Mouse (Mus musculus) forebrain, embryonic 12.5 days (tissue): Measurements from ENCODE around the gene Spred2. TPM values are rescaled to one million over a fixed set of nuclear protein-coding genes. Genes with fewer than 3 reads are reported as not detected.
"Not testable (repeated sequence)": the region's sequence is repeated elsewhere in the genome, so short reads cannot be mapped to it uniquely, and the experiment has no call there.

Source experiments
- ATAC-seq: fragments of 200-750 bp; cut with Nextera tagmentation; 2 replicates; pipeline ENCODE4 v1.8.0; 2017; ENCODE audit warnings: moderate TSS enrichment; ENCODE audit not compliant: low FRiP score
- H3K27ac ChIP-seq: fragments of 300-500 bp; sonication (generic); 2 replicates; pipeline ENCODE4 v1.5.1; 2016; ENCODE audit warnings: mild to moderate bottlenecking
- H3K27me3 ChIP-seq: fragments of 300-500 bp; sonication (generic); 2 replicates; pipeline ENCODE4 v1.6.1; 2016; ENCODE audit warnings: mild to moderate bottlenecking
- H3K36me3 ChIP-seq: fragments of 300-500 bp; sonication (generic); replicated peaks from 2 replicates; pipeline ENCODE4 v1.6.1; 2016; ENCODE audit warnings: mild to moderate bottlenecking
- H3K4me1 ChIP-seq: fragments of 300-500 bp; sonication (generic); 2 replicates; pipeline ENCODE4 v1.6.1; 2016
- H3K4me2 ChIP-seq: fragments of 300-500 bp; sonication (generic); 2 replicates; pipeline ENCODE4 v1.6.1; 2016; ENCODE audit warnings: mild to moderate bottlenecking, moderate library complexity
- H3K4me3 ChIP-seq: fragments of 300-500 bp; sonication (generic); replicated peaks from 2 replicates; pipeline ENCODE4 v1.5.1; 2016; ENCODE audit warnings: mild to moderate bottlenecking
- H3K9ac ChIP-seq: fragments of 300-500 bp; sonication (generic); 2 replicates; pipeline ENCODE4 v1.6.1; 2016; ENCODE audit warnings: mild to moderate bottlenecking
- H3K9me3 ChIP-seq: fragments of 300-500 bp; sonication (generic); 2 replicates; pipeline ENCODE4 v1.6.1; 2016
- WGBS: fragments of 180-500 bp; shearing (Covaris S2); methylation state at CpG from one replicate; pipeline ENCODE4 v1.1.7; 2016; 5-methylcytosine and 5-hydroxymethylcytosine counted together
- polyA plus RNA-seq: library from polyadenylated mRNA; unstranded; fragments of >200 nt; fragmentation: Nextera tagmentation; extraction: Ambion mirVana; gene quantifications from 2 replicates; pipeline ENCODE4 v1.2.1, GENCODE M21; 2016

Gene Spred2
- polyA plus RNA-seq, 1 experiment from 2014 or later, result 8.1 TPM

DNA sequence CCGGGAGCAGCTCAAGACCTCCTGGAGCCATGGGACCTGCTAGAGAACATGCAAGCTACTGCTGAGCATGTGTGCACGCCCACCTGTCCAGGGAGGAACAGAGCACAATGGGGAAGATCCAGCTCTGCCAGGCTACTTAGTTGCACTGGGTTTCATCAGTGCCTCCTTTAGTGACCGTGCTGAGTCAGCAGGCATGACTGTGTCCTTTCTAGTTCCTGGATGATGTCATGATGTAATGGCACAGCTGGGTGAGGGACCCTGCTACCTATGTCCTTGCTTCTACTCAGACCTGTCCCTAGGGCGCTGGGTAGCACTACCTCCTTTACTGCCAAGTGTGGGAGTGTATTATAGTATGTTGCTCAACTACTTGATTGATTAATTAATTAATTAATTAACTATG, 113.6 kb downstream of the Spred2 start:
- WGBS, result 95% methylated on average over 4 of the region's 4 CpGs

DNA sequence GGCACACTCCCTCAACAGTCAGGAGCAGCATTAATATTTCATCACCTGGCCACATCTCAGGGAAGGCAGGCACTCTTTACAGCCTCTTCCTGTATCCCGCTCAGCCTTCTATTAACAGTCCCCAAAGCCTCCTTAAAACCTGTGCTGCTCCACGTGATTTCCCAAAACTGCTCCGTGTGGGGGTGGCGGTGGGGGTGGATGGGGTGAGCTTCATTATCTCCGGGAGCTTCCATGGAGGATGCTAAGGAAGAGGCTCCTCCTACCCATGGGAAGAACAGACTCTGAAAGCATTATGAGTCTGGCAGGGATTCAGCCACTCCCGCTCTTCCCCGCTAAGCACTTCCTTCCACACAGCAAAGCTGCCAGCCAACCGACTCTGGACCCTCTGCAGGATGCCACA, 114.5 kb downstream of the Spred2 start:
- no peak; the same call in 1 of the 2 replicates for ATAC-seq
- H3K4me1 ChIP-seq, result peaks cover 16% of the 10 kb centered on the region
- H3K36me3 ChIP-seq, result no peaks in the 10 kb centered on the region
- no peaks in the 10 kb centered on the region for H3K9me3 ChIP-seq
- no peak overlapping the region for H3K4me2 ChIP-seq
- 35% methylated on average over 8 of the region's 8 CpGs for WGBS
- H3K27me3 ChIP-seq, result no peaks in the 10 kb centered on the region
- H3K9ac ChIP-seq, result no peak overlapping the region
- no peak overlapping the region for H3K27ac ChIP-seq
- no peak overlapping the region for H3K4me3 ChIP-seq

More for the DNA sequence above, 113.6 kb downstream of the Spred2 start:
- no peaks in the 10 kb centered on the region for H3K36me3 ChIP-seq
- no peaks in the 10 kb centered on the region for H3K9me3 ChIP-seq
- H3K9ac ChIP-seq, result no peak overlapping the region
- H3K4me3 ChIP-seq, result no peak overlapping the region
- H3K27me3 ChIP-seq, result no peaks in the 10 kb centered on the region
- peaks cover 16% of the 10 kb centered on the region for H3K4me1 ChIP-seq
- H3K27ac ChIP-seq, result no peak overlapping the region
- no peak for ATAC-seq
- H3K4me2 ChIP-seq, result no peak overlapping the region

DNA sequence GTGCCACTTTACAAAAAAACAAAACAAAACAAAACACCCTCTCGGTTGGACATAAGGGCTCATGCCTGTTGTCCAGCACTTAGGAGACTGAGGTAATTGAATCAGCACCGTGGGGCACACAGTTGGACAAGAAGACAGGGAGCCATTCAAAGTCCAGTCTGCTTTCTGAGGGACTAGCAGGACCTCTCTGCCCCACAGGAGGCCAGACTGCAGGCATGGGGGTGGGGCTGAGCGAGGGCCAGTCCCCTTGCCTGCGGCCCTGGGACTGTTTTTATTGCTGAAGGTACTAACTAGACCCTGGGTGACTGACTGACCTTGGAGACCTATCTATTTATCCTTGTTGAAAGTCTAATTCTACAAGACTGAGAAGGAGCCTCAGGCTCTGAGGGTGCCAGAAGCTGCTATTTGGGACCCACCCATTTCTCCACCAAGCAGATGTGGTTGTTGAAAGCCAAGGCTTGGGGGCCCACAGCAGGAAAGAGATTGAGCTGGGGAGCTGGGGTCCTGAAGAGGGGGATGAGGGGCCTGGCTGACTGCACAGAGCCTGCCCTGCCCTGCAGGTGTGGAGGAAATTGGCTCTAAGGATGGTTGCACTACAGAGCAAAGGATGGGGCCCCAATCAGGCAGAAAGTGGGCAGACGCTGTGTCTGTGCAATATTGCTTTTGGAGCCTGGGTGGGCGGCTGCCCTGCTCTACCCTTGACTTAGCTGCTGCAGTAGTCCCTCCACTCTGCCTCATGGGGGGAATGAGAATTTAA, 117.2 kb downstream of the Spred2 start:
- H3K4me1 ChIP-seq, result peaks cover 16% of the 10 kb centered on the region
- no peak for ATAC-seq
- no peaks in the 10 kb centered on the region for H3K36me3 ChIP-seq
- no peak overlapping the region for H3K9ac ChIP-seq
- no peaks in the 10 kb centered on the region for H3K9me3 ChIP-seq
- H3K4me3 ChIP-seq, result no peak overlapping the region
- 22% methylated on average over 6 of the region's 6 CpGs for WGBS
- no peaks in the 10 kb centered on the region for H3K27me3 ChIP-seq
- no peak overlapping the region for H3K27ac ChIP-seq
- H3K4me2 ChIP-seq, result no peak overlapping the region

DNA sequence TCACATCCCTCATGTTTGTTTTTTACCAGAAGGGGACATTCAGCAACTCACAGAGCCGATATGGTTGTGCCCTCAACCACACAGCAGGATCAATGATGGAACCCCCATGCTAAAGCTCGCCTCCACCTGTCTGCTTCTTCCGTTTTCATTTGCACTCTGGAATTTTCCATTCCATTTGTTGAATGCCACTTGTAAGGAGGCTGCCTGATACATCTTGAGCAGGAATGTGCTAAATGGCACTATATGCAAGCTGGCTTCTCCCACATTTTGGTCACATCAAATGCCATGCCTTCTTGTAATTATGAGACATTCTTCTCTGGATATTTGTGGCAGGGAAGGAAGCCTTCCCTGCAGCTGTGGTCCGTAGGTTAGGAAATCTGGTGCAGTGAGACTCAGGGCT, 117.9 kb downstream of the Spred2 start:
- no peak overlapping the region for H3K4me2 ChIP-seq
- no peaks in the 10 kb centered on the region for H3K36me3 ChIP-seq
- peaks cover 16% of the 10 kb centered on the region for H3K4me1 ChIP-seq
- WGBS, result 67% methylated on average over 4 of the region's 4 CpGs
- H3K9ac ChIP-seq, result no peak overlapping the region
- H3K27me3 ChIP-seq, result no peaks in the 10 kb centered on the region
- no peak overlapping the region for H3K27ac ChIP-seq
- no peaks in the 10 kb centered on the region for H3K9me3 ChIP-seq
- no peak overlapping the region for H3K4me3 ChIP-seq
- no peak for ATAC-seq

DNA sequence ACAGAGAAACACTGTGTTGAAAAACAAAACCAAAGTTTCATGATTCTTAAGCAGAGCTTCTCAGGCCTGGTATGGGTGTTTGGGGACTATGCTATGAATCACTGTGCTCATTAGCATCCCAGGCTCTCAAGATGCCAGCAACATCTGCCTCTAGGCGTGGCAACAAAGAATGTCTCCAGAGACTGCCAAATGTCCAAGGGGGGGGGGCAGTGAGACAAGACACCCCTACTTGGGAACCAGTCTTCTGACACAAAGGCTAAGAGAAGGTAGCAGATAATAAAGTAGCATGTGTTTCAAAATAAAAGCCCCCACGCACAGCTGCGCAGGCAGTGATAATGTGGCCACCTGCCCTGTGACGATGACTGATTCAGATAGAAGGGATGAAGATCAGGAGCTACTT, 119.1 kb downstream of the Spred2 start:
- Histone ChIP-seq H3K27me3 (no peaks in the 10 kb centered on the region), H3K27ac (no peak overlapping the region), H3K4me2 (no peak overlapping the region), H3K9ac (no peak overlapping the region), H3K4me3 (no peak overlapping the region), H3K4me1 (peaks cover 16% of the 10 kb centered on the region), H3K9me3 (no peaks in the 10 kb centered on the region), H3K36me3 (no peaks in the 10 kb centered on the region)
- 68% methylated on average over 4 of the region's 4 CpGs for WGBS
- ATAC-seq, result no peak

DNA sequence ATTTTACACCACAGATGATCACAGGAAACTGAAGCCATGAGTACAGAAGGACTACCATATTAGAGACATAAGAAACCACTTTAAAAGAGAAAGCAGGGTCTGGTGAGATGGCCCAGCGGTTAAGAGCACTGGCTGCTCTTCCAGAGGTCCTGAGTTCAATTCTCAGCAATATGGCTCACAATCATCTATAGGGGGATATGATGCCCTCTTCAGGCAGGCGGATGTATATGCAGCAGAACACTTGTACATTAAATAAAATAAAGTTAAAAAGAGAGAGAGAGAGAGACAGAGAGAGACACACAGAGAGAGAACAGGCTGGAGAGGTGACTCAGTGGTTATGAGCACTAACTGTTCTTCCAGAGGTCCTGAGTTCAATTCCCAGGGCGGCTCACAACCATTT, 121.4 kb downstream of the Spred2 start:
- Histone ChIP-seq H3K27ac (no peak overlapping the region), H3K27me3 (no peaks in the 10 kb centered on the region), H3K4me3 (no peak overlapping the region), H3K9me3 (no peaks in the 10 kb centered on the region), H3K36me3 (no peaks in the 10 kb centered on the region), H3K4me2 (no peak overlapping the region), H3K9ac (no peak overlapping the region), H3K4me1 (peaks cover 10% of the 10 kb centered on the region)
- 69% methylated on average over 3 of the region's 3 CpGs for WGBS
- ATAC-seq, result no peak

DNA sequence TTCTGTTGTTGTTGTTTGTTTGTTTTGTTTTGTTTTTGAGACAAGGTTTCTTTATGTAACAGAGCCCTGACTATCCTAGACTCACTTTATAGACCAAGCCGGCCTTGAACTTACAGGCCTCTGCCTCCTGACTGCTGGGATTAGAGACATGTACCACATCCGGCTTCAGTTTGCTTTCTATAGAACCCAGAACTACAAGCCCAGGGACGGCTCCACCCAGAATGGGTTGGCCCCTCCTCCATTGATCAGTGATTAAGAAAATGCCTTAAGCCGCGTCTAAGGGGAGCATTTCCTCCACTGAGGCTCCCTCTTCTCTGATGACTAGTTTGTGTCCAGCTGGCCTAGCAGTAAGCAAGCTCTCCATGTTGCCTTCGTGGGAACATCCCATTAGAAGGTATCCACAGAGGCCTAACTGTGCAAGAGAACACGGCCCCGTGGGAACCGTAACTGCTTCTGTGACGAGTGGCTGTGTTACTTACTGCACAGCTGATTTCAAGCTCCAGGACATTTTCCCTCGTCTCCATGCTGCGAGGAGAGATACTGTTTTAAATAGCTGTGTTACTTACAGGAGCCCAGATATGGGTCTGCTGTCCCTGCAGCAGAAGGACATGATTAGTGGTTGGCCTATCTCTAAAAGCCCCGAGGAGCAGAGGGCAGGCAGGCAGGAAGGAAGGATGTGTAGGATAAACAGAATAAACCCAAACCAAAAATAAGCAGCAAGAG, 128.8 kb downstream of the Spred2 start:
- no peak overlapping the region for H3K4me3 ChIP-seq
- no peak overlapping the region for H3K4me2 ChIP-seq
- H3K27ac ChIP-seq, result 0 out of 2 replicates have a peak overlapping the region, but pooled peaks have one; percentile 3
- ATAC-seq, result no peak
- peaks cover 4% of the 10 kb centered on the region; the same call in 1 of the 2 replicates for H3K4me1 ChIP-seq
- no peaks in the 10 kb centered on the region for H3K9me3 ChIP-seq
- H3K9ac ChIP-seq, result no peak overlapping the region
- WGBS, result 62% methylated on average over 13 of the region's 13 CpGs
- peaks cover 19% of the 10 kb centered on the region for H3K36me3 ChIP-seq
- no peaks in the 10 kb centered on the region for H3K27me3 ChIP-seq

DNA sequence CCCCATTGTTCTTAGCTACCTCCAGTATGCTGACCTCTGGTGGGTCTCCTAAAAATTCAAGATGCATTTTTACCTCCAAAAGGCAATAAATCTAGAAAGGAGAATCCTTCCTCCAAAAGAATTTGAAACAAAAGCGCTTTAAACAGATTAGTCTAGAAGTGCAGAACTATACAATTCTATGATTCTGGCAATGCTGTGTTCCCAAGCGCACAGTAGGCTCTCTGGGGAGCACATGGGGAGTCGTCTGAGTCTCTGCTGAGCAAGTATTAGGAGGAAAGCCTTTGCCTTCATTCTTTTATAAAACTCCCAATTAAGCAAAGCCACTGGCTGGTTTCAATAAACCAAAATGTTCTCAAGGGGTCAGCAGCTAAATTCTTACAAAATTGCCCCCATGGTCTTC, 129.8 kb downstream of the Spred2 start:
- 70% methylated on average over 3 of the region's 3 CpGs for WGBS
- Histone ChIP-seq H3K9ac (no peak overlapping the region), H3K27me3 (no peaks in the 10 kb centered on the region), H3K27ac (no peak overlapping the region), H3K9me3 (no peaks in the 10 kb centered on the region), H3K4me3 (no peak overlapping the region), H3K36me3 (peaks cover 22% of the 10 kb centered on the region), H3K4me2 (no peak overlapping the region), H3K4me1 (peaks cover 4% of the 10 kb centered on the region; the same call in 1 of the 2 replicates)
- ATAC-seq, result no peak

DNA sequence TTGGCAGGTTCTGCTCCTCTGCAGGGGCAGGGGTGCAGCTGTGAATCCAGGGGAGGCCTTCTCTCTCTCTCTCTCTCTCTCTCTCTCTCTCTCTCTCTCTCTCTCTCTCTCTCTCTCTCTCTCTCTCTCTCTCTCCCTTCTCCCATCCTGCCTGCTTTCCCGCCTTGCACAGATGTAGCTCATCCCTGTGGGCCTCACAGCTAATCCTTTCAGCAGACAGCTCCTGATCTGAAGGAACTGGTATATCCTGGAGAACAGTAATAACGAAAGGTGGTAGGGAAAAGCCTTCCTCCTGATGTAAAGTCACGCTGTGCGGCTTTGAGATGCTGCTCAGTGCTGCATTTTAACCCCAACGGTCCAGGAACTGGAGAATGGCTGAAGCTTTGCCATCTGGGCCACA, 130.4 kb downstream of the Spred2 start:
- H3K9me3 ChIP-seq, result no peaks in the 10 kb centered on the region
- no peak overlapping the region for H3K4me3 ChIP-seq
- H3K4me2 ChIP-seq, result no peak overlapping the region
- peaks cover 4% of the 10 kb centered on the region; the same call in 1 of the 2 replicates for H3K4me1 ChIP-seq
- H3K36me3 ChIP-seq, result peaks cover 29% of the 10 kb centered on the region
- no peak for ATAC-seq
- no peak overlapping the region for H3K27ac ChIP-seq
- no peaks in the 10 kb centered on the region for H3K27me3 ChIP-seq
- H3K9ac ChIP-seq, result no peak overlapping the region
- WGBS, result 47% methylated on average over 5 of the region's 5 CpGs

DNA sequence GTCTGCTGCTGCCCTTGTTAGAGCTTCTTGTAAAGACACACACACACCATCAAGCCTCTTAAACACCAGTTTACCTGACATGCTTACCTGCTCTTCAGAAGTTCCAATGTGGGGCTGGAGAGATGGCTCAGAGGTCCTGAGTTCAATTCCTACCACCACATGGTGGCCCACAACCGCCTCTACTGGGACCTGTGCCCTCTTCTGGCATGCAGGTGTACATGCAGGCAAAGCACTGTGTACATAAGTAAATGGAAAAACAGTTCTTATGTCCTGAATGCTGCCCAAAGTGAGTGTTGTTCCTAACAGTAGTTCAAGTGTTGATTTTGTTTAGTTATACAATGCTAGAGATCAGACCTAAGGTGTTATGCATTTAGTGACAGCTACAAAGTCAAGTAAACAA, 132.0 kb downstream of the Spred2 start:
- WGBS, result 86% methylated on average over 1 of the region's 1 CpGs
- ATAC-seq, result no peak
- Histone ChIP-seq H3K27me3 (no peaks in the 10 kb centered on the region), H3K4me3 (no peak overlapping the region), H3K4me2 (no peak overlapping the region), H3K4me1 (peaks cover 4% of the 10 kb centered on the region; the same call in 1 of the 2 replicates), H3K27ac (no peak overlapping the region), H3K9me3 (no peaks in the 10 kb centered on the region), H3K36me3 (peaks cover 42% of the 10 kb centered on the region), H3K9ac (no peak overlapping the region)

DNA sequence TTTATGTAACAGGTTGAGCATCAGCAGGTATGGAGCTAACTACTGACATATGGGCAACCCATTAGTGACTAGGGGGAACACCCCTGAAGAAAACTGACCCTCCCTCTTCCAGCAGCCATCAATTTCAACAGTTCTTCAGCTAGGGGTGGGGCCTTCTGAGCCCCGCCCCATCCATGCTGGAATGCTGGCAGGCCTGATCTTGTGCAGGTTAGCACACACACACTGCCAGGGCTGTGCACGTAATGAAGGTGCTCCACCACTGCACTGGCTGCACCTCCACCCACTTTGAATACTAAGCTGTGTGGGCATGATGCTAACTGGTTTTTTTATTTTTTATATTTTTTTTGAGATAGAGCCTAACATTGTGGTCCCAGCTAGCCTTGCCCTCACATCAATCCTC, 133.3 kb downstream of the Spred2 start:
- no peak for ATAC-seq
- peaks cover 4% of the 10 kb centered on the region; the same call in 1 of the 2 replicates for H3K4me1 ChIP-seq
- no peak overlapping the region for H3K4me3 ChIP-seq
- H3K27me3 ChIP-seq, result no peaks in the 10 kb centered on the region
- H3K27ac ChIP-seq, result no peak overlapping the region
- 97% methylated on average over 2 of the region's 2 CpGs for WGBS
- peaks cover 47% of the 10 kb centered on the region for H3K36me3 ChIP-seq
- H3K9me3 ChIP-seq, result no peaks in the 10 kb centered on the region
- H3K4me2 ChIP-seq, result no peak overlapping the region
- no peak overlapping the region for H3K9ac ChIP-seq

DNA sequence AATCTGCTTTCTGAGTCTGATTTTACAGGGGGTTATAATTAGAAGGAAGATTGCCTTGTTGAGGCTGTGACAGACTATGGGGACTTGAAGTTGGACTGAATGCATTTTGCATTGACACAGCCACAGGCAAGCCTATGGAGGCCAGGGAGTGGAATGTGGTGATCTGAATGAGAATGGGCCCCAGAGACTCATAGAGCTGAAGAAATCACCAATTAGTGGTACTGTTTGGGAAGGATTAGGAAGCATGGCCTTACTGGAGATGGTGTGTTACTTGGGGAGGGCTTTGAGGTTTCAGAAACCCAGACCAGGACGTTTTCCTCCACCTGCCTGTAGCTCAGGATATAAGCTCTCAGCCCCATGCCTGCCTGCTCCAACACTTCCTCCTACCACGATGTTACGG, 135.6 kb downstream of the Spred2 start:
- no peak overlapping the region for H3K27ac ChIP-seq
- peaks cover 8% of the 10 kb centered on the region for H3K4me1 ChIP-seq
- no peak overlapping the region for H3K4me3 ChIP-seq
- 79% methylated on average over 3 of the region's 3 CpGs for WGBS
- ATAC-seq, result no peak
- no peaks in the 10 kb centered on the region for H3K9me3 ChIP-seq
- H3K9ac ChIP-seq, result no peak overlapping the region
- no peak overlapping the region for H3K4me2 ChIP-seq
- peaks cover 53% of the 10 kb centered on the region for H3K36me3 ChIP-seq
- no peaks in the 10 kb centered on the region for H3K27me3 ChIP-seq

DNA sequence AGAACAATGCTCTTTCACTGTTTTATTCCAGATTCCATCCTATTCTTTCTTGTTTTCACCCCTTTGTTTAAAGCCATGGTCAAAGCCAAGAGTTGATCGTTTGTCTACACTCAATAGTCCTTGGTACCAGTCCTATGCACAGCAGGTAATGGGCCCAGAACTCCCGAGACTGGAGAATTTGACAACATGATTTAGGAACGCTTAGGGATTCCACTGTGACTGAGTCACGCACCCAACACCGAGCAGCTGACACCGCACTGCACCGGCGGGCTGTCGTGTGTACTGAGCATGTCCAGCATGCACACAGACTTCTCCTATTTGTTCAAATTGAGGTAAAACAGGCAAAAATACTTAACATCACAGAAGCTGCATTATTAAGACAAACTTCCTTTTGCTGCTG, 138.6 kb downstream of the Spred2 start:
- H3K4me2 ChIP-seq, ATAC-seq, H3K27me3 ChIP-seq, H3K4me3 ChIP-seq, H3K27ac ChIP-seq, H3K9ac ChIP-seq, H3K9me3 ChIP-seq: not testable (repeated sequence)
- H3K36me3 ChIP-seq, result peaks cover 54% of the 10 kb centered on the region
- WGBS, result 89% methylated on average over 9 of the region's 9 CpGs
- H3K4me1 ChIP-seq, result peaks cover 13% of the 10 kb centered on the region
